Mouse (Mus musculus) myocyte (in vitro differentiated cells): ENCODE measurements around the gene Fam43b. TPM values are rescaled to one million over a fixed set of nuclear protein-coding genes. Genes with fewer than 3 reads are reported as not detected.

Experiments used
- H3K27me3 ChIP-seq: one replicate; pipeline ENCODE4 v1.6.1; 2011; ENCODE audit not compliant: control insufficient read depth, insufficient read depth, insufficient read length
- H3K36me3 ChIP-seq: one replicate; pipeline ENCODE4 v1.6.1; 2011; ENCODE audit not compliant: control insufficient read depth, insufficient read depth
- H3K4me2 ChIP-seq: one replicate; pipeline ENCODE4 v1.6.1; 2011; ENCODE audit warnings: low read depth, control low read depth
- H3K4me3 ChIP-seq: one replicate; pipeline ENCODE4 v1.5.1; 2011; ENCODE audit warnings: mild to moderate bottlenecking, control low read depth, moderate library complexity
- H3K79me2 ChIP-seq: one replicate; pipeline ENCODE4 v1.6.1; 2011; ENCODE audit not compliant: control insufficient read depth, insufficient read depth
- H3ac ChIP-seq: one replicate; pipeline ENCODE4 v1.6.1; 2011; ENCODE audit not compliant: control insufficient read depth, insufficient read length
- CEBPB ChIP-seq: IDR thresholded peaks from 2 replicates; pipeline ENCODE4 v1.6.1; 2011; ENCODE audit warnings: mild to moderate bottlenecking, moderate library complexity; ENCODE audit not compliant: poor library complexity, insufficient read depth, severe bottlenecking
- E2F4 ChIP-seq: IDR thresholded peaks from one replicate; pipeline ENCODE4 v1.6.1; 2011; ENCODE audit warnings: mild to moderate bottlenecking, control low read depth, moderate library complexity; ENCODE audit not compliant: insufficient read depth
- MAX ChIP-seq: IDR thresholded peaks from one replicate; pipeline ENCODE4 v1.6.1; 2011; ENCODE audit warnings: low read depth, mild to moderate bottlenecking, control low read depth
- MYOD1 ChIP-seq, 3 experiments: IDR thresholded peaks; one replicate each; pipeline ENCODE4 v1.6.1; 2011; ENCODE audit warnings: control low read depth in 2 of 3, low read depth in 2 of 3, mild to moderate bottlenecking in 2 of 3, moderate library complexity in 1 of 3; ENCODE audit not compliant: insufficient read length in 2 of 3, control insufficient read depth in 1 of 3
- MYOG ChIP-seq, 3 experiments: IDR thresholded peaks; one replicate each; pipeline ENCODE4 v1.6.1; 2011; ENCODE audit warnings: control low read depth in 2 of 3, low read depth in 2 of 3, mild to moderate bottlenecking in 2 of 3; ENCODE audit not compliant: insufficient read length in 2 of 3, control insufficient read depth in 1 of 3, insufficient read depth in 1 of 3
- POLR2A ChIP-seq: IDR thresholded peaks from one replicate; pipeline ENCODE4 v1.6.1; 2011; ENCODE audit warnings: low read depth, mild to moderate bottlenecking, control low read depth, moderate library complexity; ENCODE audit not compliant: insufficient read length
- POLR2AphosphoS2 ChIP-seq: IDR thresholded peaks from one replicate; pipeline ENCODE4 v1.6.1; 2011; ENCODE audit warnings: low read depth, control low read depth; ENCODE audit not compliant: insufficient read length
- REST ChIP-seq: IDR thresholded peaks from one replicate; pipeline ENCODE4 v1.6.1; 2011; ENCODE audit warnings: mild to moderate bottlenecking, control low read depth, moderate library complexity; ENCODE audit not compliant: insufficient read depth, insufficient read length
- SRF ChIP-seq: IDR thresholded peaks from one replicate; pipeline ENCODE4 v1.6.1; 2011; ENCODE audit warnings: low read depth; ENCODE audit not compliant: control insufficient read depth, insufficient read length
- TCF12 ChIP-seq: IDR thresholded peaks from one replicate; pipeline ENCODE4 v1.6.1; 2011; ENCODE audit warnings: mild to moderate bottlenecking, control low read depth; ENCODE audit not compliant: poor library complexity, insufficient read depth, severe bottlenecking
- TCF3 ChIP-seq: IDR thresholded peaks from one replicate; pipeline ENCODE4 v1.6.1; 2011; ENCODE audit warnings: low read depth, control low read depth; ENCODE audit not compliant: insufficient read length
- USF1 ChIP-seq: IDR thresholded peaks from one replicate; pipeline ENCODE4 v1.6.1; 2011; ENCODE audit warnings: low read depth, mild to moderate bottlenecking, control low read depth, moderate library complexity
- polyA plus RNA-seq: library from polyadenylated mRNA; unstranded; fragments of >200 nt; fragmentation: generic; extraction: Trizol; gene quantifications from one replicate; pipeline ENCODE4 v1.2.1, GENCODE M21; 2012; ENCODE audit warnings: missing spikeins

Fam43b gene
- polyA plus RNA-seq, 1 experiment: not detected

GRCm38 (mm10) chr4:138379091-138379840 lies 17.1 kb downstream of the Fam43b start:
- peaks cover 14% of the 10 kb centered on the region for H3K27me3 ChIP-seq
- H3K36me3 ChIP-seq: no peaks in the 10 kb centered on the region
- no peak overlapping the region for H3K4me3 ChIP-seq
- H3K79me2 ChIP-seq: no peaks in the 10 kb centered on the region
- H3ac ChIP-seq: no peak overlapping the region
- TF ChIP-seq TCF12: no peak
- no peak for TF ChIP-seq REST
- TF ChIP-seq POLR2A: no peak
- TF ChIP-seq MYOG (IDR thresholded peaks at IDR 0.05; ENCODE audit: control insufficient read depth in 1 of 3, insufficient read depth in 1 of 3, insufficient read length in 2 of 3, low read depth in 2 of 3): no peak
- no peak overlapping the region for H3K4me2 ChIP-seq

GRCm38 (mm10) chr4:138377526-138377925 lies 18.8 kb downstream of the Fam43b start:
- peaks cover 14% of the 10 kb centered on the region for H3K27me3 ChIP-seq
- H3ac ChIP-seq: no peak overlapping the region
- H3K4me2 ChIP-seq: no peak overlapping the region
- H3K36me3 ChIP-seq: no peaks in the 10 kb centered on the region
- no peaks in the 10 kb centered on the region for H3K79me2 ChIP-seq
- no peak overlapping the region for H3K4me3 ChIP-seq
- no peak for TF ChIP-seq CEBPB
- no peak for TF ChIP-seq MYOG (IDR thresholded peaks at IDR 0.05; ENCODE audit: control insufficient read depth in 1 of 3, insufficient read depth in 1 of 3, insufficient read length in 2 of 3, low read depth in 2 of 3)
- no peak for TF ChIP-seq TCF12
- no peak for TF ChIP-seq SRF
- no peak for TF ChIP-seq REST
- no peak for TF ChIP-seq TCF3
- TF ChIP-seq POLR2A: no peak
- TF ChIP-seq USF1: no peak

GRCm38 (mm10) chr4:138375117-138375516 lies 21.2 kb downstream of the Fam43b start:
- Histone ChIP-seq H3K4me2 (no peak overlapping the region), H3K79me2 (no peaks in the 10 kb centered on the region), H3K36me3 (no peaks in the 10 kb centered on the region), H3K27me3 (no peaks in the 10 kb centered on the region), H3K4me3 (no peak overlapping the region), H3ac (no peak overlapping the region)
- TF ChIP-seq USF1: no peak
- no peak for TF ChIP-seq E2F4
- TF ChIP-seq CEBPB: no peak

- Histone ChIP-seq H3K79me2 (no peaks in the 10 kb centered on the region), H3K4me3 (no peak overlapping the region), H3K4me2 (no peak overlapping the region), H3ac (no peak overlapping the region), H3K36me3 (no peaks in the 10 kb centered on the region), H3K27me3 (no peaks in the 10 kb centered on the region)
- TF ChIP-seq MAX (no peak), SRF (no peak), POLR2A (no peak), MYOG (IDR thresholded peaks at IDR 0.05; ENCODE audit: control insufficient read depth in 1 of 3, insufficient read depth in 1 of 3, insufficient read length in 2 of 3, low read depth in 2 of 3) (no peak), TCF3 (no peak), USF1 (no peak), POLR2AphosphoS2 (no peak), CEBPB (no peak), MYOD1 (IDR thresholded peaks at IDR 0.05; ENCODE audit: control insufficient read depth in 1 of 3, insufficient read length in 2 of 3, low read depth in 2 of 3) (no peak), E2F4 (no peak), REST (no peak), TCF12 (no peak)
Observed at GRCm38 (mm10) chr4:138370996-138371516, 25.3 kb downstream of the Fam43b start.

GRCm38 (mm10) chr4:138368498-138369260 lies 27.6 kb downstream of the Fam43b start:
- no peaks in the 10 kb centered on the region for H3K36me3 ChIP-seq
- H3K4me3 ChIP-seq: no peak overlapping the region
- TF ChIP-seq TCF12: no peak
- TF ChIP-seq TCF3: no peak
- no peak for TF ChIP-seq POLR2A
- no peak for TF ChIP-seq E2F4
- TF ChIP-seq MYOD1 (IDR thresholded peaks at IDR 0.05; ENCODE audit: control insufficient read depth in 1 of 3, insufficient read length in 2 of 3, low read depth in 2 of 3): no peak
- TF ChIP-seq MAX: no peak
- no peak for TF ChIP-seq MYOG (IDR thresholded peaks at IDR 0.05; ENCODE audit: control insufficient read depth in 1 of 3, insufficient read depth in 1 of 3, insufficient read length in 2 of 3, low read depth in 2 of 3)
- TF ChIP-seq USF1: no peak
- TF ChIP-seq REST: no peak
- TF ChIP-seq CEBPB: no peak
- no peak for TF ChIP-seq SRF
- no peak for TF ChIP-seq POLR2AphosphoS2
- H3ac ChIP-seq: no peak overlapping the region
- no peaks in the 10 kb centered on the region for H3K79me2 ChIP-seq
- H3K4me2 ChIP-seq: peak overlapping the region; percentile 83
- H3K27me3 ChIP-seq: no peaks in the 10 kb centered on the region
